Mouse (Mus musculus) stomach, postnatal 0 days (tissue): ENCODE data around the gene Batf. TPM values are rescaled to one million over a fixed set of nuclear protein-coding genes. Genes with fewer than 3 reads are reported as not detected.
A peak's percentile ranks its signal among the peaks of the same experiment; 100 is the strongest.

Source experiments
- ATAC-seq: fragments of 200-750 bp; cut with Nextera tagmentation; 2 replicates; pipeline ENCODE4 v1.8.0; 2017; ENCODE audit not compliant: low FRiP score, low TSS enrichment
- DNase-seq: peaks from one replicate; pipeline ENCODE4 v3.0.0-alpha.2; 2016; ENCODE audit warnings: low spot score
- H3K27ac ChIP-seq: fragments of 300-500 bp; sonication (generic); replicated peaks from 2 replicates; pipeline ENCODE4 v1.5.1; 2014; ENCODE audit warnings: mild to moderate bottlenecking, control low read depth
- H3K27me3 ChIP-seq: fragments of 300-500 bp; sonication (generic); 2 replicates; pipeline ENCODE4 v1.6.1; 2014; ENCODE audit warnings: low read length; ENCODE audit not compliant: control insufficient read depth, insufficient read depth
- H3K36me3 ChIP-seq: fragments of 300-500 bp; sonication (generic); 2 replicates; pipeline ENCODE4 v1.6.1; 2014; ENCODE audit warnings: low read length, mixed read lengths; ENCODE audit not compliant: control insufficient read depth, insufficient read depth
- H3K4me1 ChIP-seq: fragments of 300-500 bp; sonication (generic); replicated peaks from 2 replicates; pipeline ENCODE4 v1.6.1; 2014; ENCODE audit warnings: antibody characterized with exemption; ENCODE audit not compliant: control insufficient read depth, insufficient read depth
- H3K4me2 ChIP-seq: fragments of 300-500 bp; sonication (generic); replicated peaks from 2 replicates; pipeline ENCODE4 v1.6.1; 2014; ENCODE audit warnings: low read depth, mild to moderate bottlenecking, control low read depth, moderate library complexity
- H3K4me3 ChIP-seq: fragments of 300-500 bp; sonication (generic); 2 replicates; pipeline ENCODE4 v1.5.1; 2014; ENCODE audit warnings: low read depth, low read length, control low read depth
- H3K9ac ChIP-seq: fragments of 300-500 bp; sonication (generic); 2 replicates; pipeline ENCODE4 v1.6.1; 2014; ENCODE audit warnings: mild to moderate bottlenecking, low read length, control low read depth, mixed read lengths
- H3K9me3 ChIP-seq: fragments of 300-500 bp; sonication (generic); 2 replicates; pipeline ENCODE4 v1.6.1; 2016; ENCODE audit warnings: low read length; ENCODE audit not compliant: control insufficient read depth
- CTCF ChIP-seq: IDR thresholded peaks from 2 replicates; pipeline ENCODE4 v1.5.1; 2016; ENCODE audit warnings: antibody characterized with exemption, low read depth, mild to moderate bottlenecking, moderate library complexity
- EP300 ChIP-seq: optimal IDR thresholded peaks from 2 replicates; pipeline ENCODE3; 2016; ENCODE audit warnings: antibody characterized with exemption
- WGBS: fragments of 180-500 bp; shearing (Covaris S2); extraction: QIAGEN DNeasy Blood & Tissue Kit; methylation state at CpG from one replicate; pipeline ENCODE4 v1.1.7; 2014; 5-methylcytosine and 5-hydroxymethylcytosine counted together
- polyA plus RNA-seq: library from polyadenylated mRNA; unstranded; fragments of >200 nt; fragmentation: Nextera tagmentation; extraction: Ambion mirVana; gene quantifications from 2 replicates; pipeline ENCODE4 v1.2.1, GENCODE M21; 2015

The Batf gene
- polyA plus RNA-seq, 1 experiment from 2014 or later, result 3.1 TPM

DNA sequence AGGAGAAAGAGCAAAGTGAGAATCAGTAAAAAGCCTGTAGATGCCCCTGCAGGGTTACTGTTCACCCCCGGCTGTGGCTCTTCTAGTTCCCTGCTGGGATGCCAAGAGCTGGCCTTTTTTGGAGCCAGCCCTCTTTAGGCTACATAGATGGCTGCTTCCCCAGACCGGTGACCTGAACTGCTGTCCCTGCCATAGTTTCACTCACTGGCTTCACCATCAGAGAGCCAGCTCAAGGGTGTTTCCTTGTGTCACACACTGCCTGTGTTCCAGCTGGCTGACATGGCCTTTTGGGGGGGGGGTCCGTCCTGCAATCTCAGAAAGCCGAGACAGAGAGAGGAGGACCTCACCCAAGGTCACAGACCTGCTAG is 44.9 kb upstream of the Batf start:
- 50% methylated on average over 4 of the region's 4 CpGs for WGBS
- DNase-seq, result no peak
- Histone ChIP-seq H3K27ac (no peak overlapping the region; the same call in 1 of the 2 replicates), H3K9me3 (no peaks in the 10 kb centered on the region), H3K4me2 (no peak overlapping the region), H3K36me3 (no peaks in the 10 kb centered on the region), H3K4me1 (peaks cover 8% of the 10 kb centered on the region), H3K4me3 (no peak overlapping the region), H3K27me3 (no peaks in the 10 kb centered on the region), H3K9ac (no peak overlapping the region)
- no peak for TF ChIP-seq EP300
- TF ChIP-seq CTCF, result no peak
- no peak for ATAC-seq

GRCm38 (mm10) chr12:85643735-85644134 is 42.7 kb upstream of the Batf start:
- Histone ChIP-seq H3K9me3 (no peaks in the 10 kb centered on the region), H3K36me3 (no peaks in the 10 kb centered on the region), H3K4me1 (peaks cover 8% of the 10 kb centered on the region), H3K4me2 (no peak overlapping the region), H3K27ac (no peak overlapping the region), H3K9ac (no peak overlapping the region), H3K27me3 (no peaks in the 10 kb centered on the region), H3K4me3 (no peak overlapping the region)
- no peak for ATAC-seq
- TF ChIP-seq EP300 (no peak), CTCF (no peak)
- 67% methylated on average over 5 of the region's 5 CpGs for WGBS
- DNase-seq, result no peak

- Histone ChIP-seq H3K9me3 (no peaks in the 10 kb centered on the region), H3K9ac (no peak overlapping the region), H3K27me3 (no peaks in the 10 kb centered on the region), H3K4me3 (no peak overlapping the region), H3K27ac (no peak overlapping the region), H3K36me3 (no peaks in the 10 kb centered on the region), H3K4me2 (no peak overlapping the region), H3K4me1 (no peaks in the 10 kb centered on the region; the same call in 1 of the 2 replicates)
- no peak for ATAC-seq
- TF ChIP-seq CTCF (peak; percentile 65), EP300 (no peak)
- whole genome bisulfite sequencing, result 92% methylated on average over 4 of the region's 4 CpGs
- DNase-seq, result peak; percentile 43
Measured at GRCm38 (mm10) chr12:85645664-85646063, 40.8 kb upstream of the Batf start.

- no peak overlapping the region for H3K4me3 ChIP-seq
- peak; percentile 26; the same call in 1 of the 2 replicates for ATAC-seq
Measured at GRCm38 (mm10) chr12:85647346-85647745, 39.1 kb upstream of the Batf start.

DNA sequence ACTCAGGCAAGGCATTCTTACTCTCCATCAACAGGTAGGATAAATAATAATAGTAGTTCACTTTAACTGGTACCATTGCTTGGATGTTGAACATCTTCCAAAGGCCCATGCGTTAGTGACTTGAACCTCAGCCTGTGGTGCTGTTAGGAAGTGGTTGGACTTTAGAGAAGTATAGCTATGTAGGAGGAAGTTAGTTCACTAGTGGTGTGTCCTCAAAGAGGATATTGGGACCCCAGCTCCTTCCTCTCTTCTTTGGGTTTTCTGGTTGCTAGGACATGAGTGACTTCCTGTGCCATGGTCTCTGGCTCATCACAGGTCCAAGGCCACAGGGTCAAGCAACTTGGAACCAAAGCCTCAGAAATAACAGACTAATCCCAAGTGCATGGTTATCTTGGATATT is 38.5 kb upstream of the Batf start:
- TF ChIP-seq CTCF (no peak), EP300 (no peak)
- no peak overlapping the region for H3K4me3 ChIP-seq
- no peaks in the 10 kb centered on the region for H3K27me3 ChIP-seq
- 96% methylated on average over 1 of the region's 1 CpGs for WGBS
- no peaks in the 10 kb centered on the region for H3K9me3 ChIP-seq
- no peak overlapping the region for H3K4me2 ChIP-seq
- no peak overlapping the region for H3K27ac ChIP-seq
- H3K4me1 ChIP-seq, result no peaks in the 10 kb centered on the region
- no peaks in the 10 kb centered on the region for H3K36me3 ChIP-seq
- H3K9ac ChIP-seq, result no peak overlapping the region
- ATAC-seq (no peak), DNase-seq (no peak)

More at GRCm38 (mm10) chr12:85647346-85647745, 39.1 kb upstream of the Batf start:
- H3K36me3 ChIP-seq, result no peaks in the 10 kb centered on the region
- no peaks in the 10 kb centered on the region for H3K4me1 ChIP-seq
- H3K27ac ChIP-seq, result no peak overlapping the region
- 43% methylated on average over 10 of the region's 10 CpGs for WGBS
- no peaks in the 10 kb centered on the region for H3K27me3 ChIP-seq
- no peak overlapping the region for H3K4me2 ChIP-seq
- H3K9ac ChIP-seq, result no peak overlapping the region
- H3K9me3 ChIP-seq, result no peaks in the 10 kb centered on the region
- no peak for DNase-seq
- no peak for TF ChIP-seq EP300
- TF ChIP-seq CTCF, result peak; percentile 61

GRCm38 (mm10) chr12:85659319-85659718 is 27.1 kb upstream of the Batf start:
- H3K4me2 ChIP-seq, result no peak overlapping the region
- DNase-seq (no peak), ATAC-seq (no peak)
- no peaks in the 10 kb centered on the region for H3K36me3 ChIP-seq
- no peak overlapping the region for H3K4me3 ChIP-seq
- whole genome bisulfite sequencing, result 28% methylated on average over 2 of the region's 2 CpGs
- H3K9ac ChIP-seq, result no peak overlapping the region
- TF ChIP-seq CTCF, result no peak
- TF ChIP-seq EP300, result no peak
- no peak overlapping the region for H3K27ac ChIP-seq
- H3K4me1 ChIP-seq, result no peaks in the 10 kb centered on the region
- H3K9me3 ChIP-seq, result no peaks in the 10 kb centered on the region
- no peaks in the 10 kb centered on the region for H3K27me3 ChIP-seq
